Mouse (Mus musculus) left cerebral cortex, adult 6 months (tissue): ENCODE measurements around the gene Slc1a4. TPM values are rescaled to one million over a fixed set of nuclear protein-coding genes. Genes with fewer than 3 reads are reported as not detected.

Experiments
- long read RNA-seq, 2 experiments: library from polyadenylated mRNA; unstranded; transcript quantifications; one replicate each; pipeline ENCODE4 v2.0.0; 2019 to 2020
- polyA plus RNA-seq: library from polyadenylated mRNA; unstranded; fragments of <200 nt; fragmentation: Nextera tagmentation; gene quantifications from 2 replicates; pipeline ENCODE4 v1.2.3, GENCODE M21; 2021

Gene Slc1a4
- 18.4 and 20.0 TPM in 2 replicates for polyA plus RNA-seq
- long read RNA-seq, experiment 1, transcript Slc1a4-202 (8 exons, 3,926 nt): major isoform, 108 of 130 reads
- long read RNA-seq, experiment 1, partial matches to known transcripts: 5 of 130 reads
- long read RNA-seq, experiment 1, other reads (novel, unspliced or antisense): 17 of 130 reads
- long read RNA-seq, experiment 2, transcript Slc1a4-202 (8 exons, 3,926 nt): major isoform, 7 of 33 reads
- long read RNA-seq, experiment 2, partial matches to known transcripts: 7 of 33 reads
- long read RNA-seq, experiment 2, other reads (novel, unspliced or antisense): 19 of 33 reads

GRCm38 (mm10) chr11:20332561-20333514 lies at the start of gene Slc1a4:
Gene Slc1a4 (minus strand): TSS chr11:20332713.

Other genes with a start within 250 kb of the Slc1a4 start
- gene Actr2, start 219.8 kb downstream of the Slc1a4 start, polyA plus RNA-seq: 79.1 and 139 TPM in 2 replicates
- gene Rab1a, start 131.3 kb downstream of the Slc1a4 start, polyA plus RNA-seq: 131 and 195 TPM in 2 replicates
- gene Cep68, start 83.3 kb downstream of the Slc1a4 start, polyA plus RNA-seq: 13.6 and 18.0 TPM in 2 replicates
- 19.6 and 21.2 TPM in 2 replicates for gene Sertad2, start 210.5 kb upstream of the Slc1a4 start, polyA plus RNA-seq